Comparison of ENCODE assay signal across 11 mouse cellular contexts in genomic region chr10:112803557-112803956, GRCm38 (mm10).
A peak's percentile ranks its signal among the peaks of the same experiment; 100 is the strongest.
DNase-seq lines count a peak whose midpoint lies in the region; ATAC-seq and TF ChIP-seq lines count a peak whose summit lies in the region.
"Had no signal": no experiment of that assay in that cellular context is flagged by ENCODE, and none has a peak within 500 bp of the region (broad histone marks: within the 10 kb centered on the region; RNA-seq: fewer than 3 reads in every experiment).

No protein-coding gene starts in this region.

- no peak for ATAC-seq in hindbrain, postnatal 0 days
- ATAC-seq in hindbrain, embryonic 16.5 days, result no peak
- no peak for ATAC-seq in neural tube, embryonic 11.5 days (ENCODE audit: insufficient read depth, low FRiP score, low TSS enrichment)
- no peak for ATAC-seq in neural tube, embryonic 15.5 days (ENCODE audit: low FRiP score)

- peak; percentile 60 for DNase-seq in hindbrain, postnatal 0 days (ENCODE audit: low spot score)
- DNase-seq in neural tube, embryonic 11.5 days (ENCODE audit: low spot score), result peak; percentile 11
- DNase-seq in brain, adult 2 months (ENCODE audit: low read depth, low spot score), result peak; percentile 43
- DNase-seq in telencephalon, adult 2 months (ENCODE audit: low read depth, low spot score), result peak; percentile 17
- DNase-seq in spleen, adult 18-20 months, result no peak

- H3K4me2 ChIP-seq in hindbrain, postnatal 0 days (ENCODE audit: low read depth, low read length), result no peak overlapping the region
- H3K4me2 ChIP-seq in hindbrain, embryonic 16.5 days (ENCODE audit: low read length), result no peak overlapping the region
- H3K4me2 ChIP-seq in neural tube, embryonic 11.5 days (ENCODE audit: low read depth), result no peak overlapping the region
- no peak overlapping the region for H3K4me2 ChIP-seq in neural tube, embryonic 15.5 days
- H3K4me2 ChIP-seq: heart, embryonic 13.5 days; midbrain, embryonic 11.5 days had no signal

- no peak overlapping the region for H3K9ac ChIP-seq in hindbrain, postnatal 0 days (replicated peaks; ENCODE audit: low read length)
- no peak overlapping the region for H3K9ac ChIP-seq in hindbrain, embryonic 16.5 days (ENCODE audit: low read depth, low read length)
- H3K9ac ChIP-seq in neural tube, embryonic 11.5 days (ENCODE audit: low read length), result no peak overlapping the region
- H3K9ac ChIP-seq in neural tube, embryonic 15.5 days (replicated peaks), result no peak overlapping the region
- H3K9ac ChIP-seq: heart, embryonic 13.5 days had no signal

- no peaks in the 10 kb centered on the region for H3K4me1 ChIP-seq in hindbrain, postnatal 0 days (ENCODE audit: insufficient read depth, low read length)
- no peaks in the 10 kb centered on the region for H3K4me1 ChIP-seq in hindbrain, embryonic 16.5 days (ENCODE audit: control insufficient read depth, insufficient read depth, low read depth, low read length)
- H3K4me1 ChIP-seq in neural tube, embryonic 11.5 days (ENCODE audit: control insufficient read depth, insufficient read depth, low read length), result no peaks in the 10 kb centered on the region
- no peaks in the 10 kb centered on the region for H3K4me1 ChIP-seq in neural tube, embryonic 15.5 days
- H3K4me1 ChIP-seq: heart, embryonic 13.5 days; limb, embryonic 10.5 days had no signal

- H3K27ac ChIP-seq in hindbrain, postnatal 0 days, result no peak overlapping the region
- H3K27ac ChIP-seq in hindbrain, embryonic 16.5 days (ENCODE audit: low read depth, low read length), result no peak overlapping the region
- H3K27ac ChIP-seq in neural tube, embryonic 11.5 days (ENCODE audit: low read depth, low read length), result no peak overlapping the region
- no peak overlapping the region for H3K27ac ChIP-seq in neural tube, embryonic 15.5 days (replicated peaks)
- H3K27ac ChIP-seq: heart, embryonic 13.5 days; limb, embryonic 10.5 days had no signal

- H3K36me3 ChIP-seq in hindbrain, postnatal 0 days (ENCODE audit: insufficient read depth, low read length), result no peaks in the 10 kb centered on the region
- no peaks in the 10 kb centered on the region for H3K36me3 ChIP-seq in hindbrain, embryonic 16.5 days (ENCODE audit: control insufficient read depth, insufficient read depth, low read length)
- H3K36me3 ChIP-seq in neural tube, embryonic 11.5 days (ENCODE audit: control insufficient read depth, insufficient read depth, low read length), result no peaks in the 10 kb centered on the region
- no peaks in the 10 kb centered on the region for H3K36me3 ChIP-seq in neural tube, embryonic 15.5 days
- H3K36me3 ChIP-seq: heart, embryonic 13.5 days; limb, embryonic 10.5 days had no signal

- WGBS in hindbrain, postnatal 0 days, result 47% methylated on average over 6 of the region's 6 CpGs
- WGBS in hindbrain, embryonic 16.5 days, result 49% methylated on average over 6 of the region's 6 CpGs
- 55% methylated on average over 6 of the region's 6 CpGs for WGBS in neural tube, embryonic 11.5 days
- 52% methylated on average over 6 of the region's 6 CpGs for WGBS in neural tube, embryonic 15.5 days

- H3K27me3 ChIP-seq in hindbrain, postnatal 0 days (ENCODE audit: insufficient read depth, low read length), result no peaks in the 10 kb centered on the region
- no peaks in the 10 kb centered on the region for H3K27me3 ChIP-seq in hindbrain, embryonic 16.5 days (replicated peaks; ENCODE audit: control insufficient read depth, insufficient read depth, low read length)
- H3K27me3 ChIP-seq in neural tube, embryonic 11.5 days (ENCODE audit: control insufficient read depth, insufficient read depth, low read length), result no peaks in the 10 kb centered on the region
- H3K27me3 ChIP-seq in neural tube, embryonic 15.5 days (replicated peaks), result 0 out of 2 replicates have a peak, but pooled peaks cover 2% of the 10 kb centered on the region
- H3K27me3 ChIP-seq: heart, embryonic 13.5 days had no signal

- H3K4me3 ChIP-seq in hindbrain, postnatal 0 days (ENCODE audit: low read length), result no peak overlapping the region
- no peak overlapping the region for H3K4me3 ChIP-seq in hindbrain, embryonic 16.5 days (ENCODE audit: low read length)
- no peak overlapping the region for H3K4me3 ChIP-seq in neural tube, embryonic 11.5 days (ENCODE audit: low read depth, low read length)
- no peak overlapping the region for H3K4me3 ChIP-seq in neural tube, embryonic 15.5 days (replicated peaks)
- H3K4me3 ChIP-seq: erythroblast, embryonic 14.5 days; heart, embryonic 13.5 days; limb, embryonic 10.5 days had no signal

- H3K9me3 ChIP-seq in hindbrain, postnatal 0 days (ENCODE audit: low read length), result no peaks in the 10 kb centered on the region
- H3K9me3 ChIP-seq in hindbrain, embryonic 16.5 days (ENCODE audit: control insufficient read depth, low read length), result no peaks in the 10 kb centered on the region
- no peaks in the 10 kb centered on the region for H3K9me3 ChIP-seq in neural tube, embryonic 11.5 days (ENCODE audit: control insufficient read depth, low read length)
- H3K9me3 ChIP-seq in neural tube, embryonic 15.5 days (replicated peaks), result no peaks in the 10 kb centered on the region
- H3K9me3 ChIP-seq: heart, embryonic 13.5 days; limb, embryonic 10.5 days had no signal

- peak; percentile 64 for TF ChIP-seq CTCF in hindbrain, postnatal 0 days (IDR thresholded peaks at IDR 0.05; ENCODE audit: low read depth)

Comparison
In these comparisons a context has a peak if more than half of its experiments do, and no peak if none do; other contexts are left out.
1. DNase-seq: peak in hindbrain, postnatal 0 days (single experiment), neural tube, embryonic 11.5 days (single experiment), brain, adult 2 months (single experiment) and telencephalon, adult 2 months (single experiment); none in spleen, adult 18-20 months (0 of 2).